Mouse (Mus musculus): ENCODE measurements around the gene Twistnb. TPM values are rescaled to one million over a fixed set of nuclear protein-coding genes. Genes with fewer than 3 reads are reported as not detected.

Twistnb gene
- polyA plus RNA-seq, 1 experiment from 2014 or later = 77.6 TPM

DNA sequence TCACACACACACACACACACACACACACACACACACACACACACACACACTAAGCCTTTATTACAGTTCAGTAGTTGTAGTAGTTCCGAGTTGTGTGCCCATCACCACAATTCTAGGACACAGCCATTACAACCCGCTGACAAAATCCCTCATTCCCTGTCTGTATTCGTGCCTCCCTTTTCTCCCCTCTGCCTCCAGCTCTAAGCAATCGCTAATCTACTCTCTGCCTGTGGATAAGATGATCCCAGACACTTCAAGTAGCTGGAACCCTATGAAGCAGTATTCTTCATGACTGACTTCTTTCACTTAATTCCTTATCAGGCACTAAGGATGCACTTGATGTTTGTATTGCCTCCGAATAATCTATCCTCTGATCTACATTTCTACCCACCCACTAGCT, 24.4 kb upstream of the Twistnb start:
- ATAC-seq (replicated peaks; ENCODE audit: low FRiP score, low read depth) = no peak
- H3K36me3 ChIP-seq (ENCODE audit: insufficient read depth, low read length) = no peaks in the 10 kb centered on the region
- H3K27me3 ChIP-seq (ENCODE audit: insufficient read depth, low read length) = no peaks in the 10 kb centered on the region
- H3K4me3 ChIP-seq (replicated peaks; ENCODE audit: low read depth, low read length) = no peak overlapping the region
- 67% methylated on average over 5 of the region's 5 CpGs for WGBS
- no peaks in the 10 kb centered on the region for H3K9me3 ChIP-seq (replicated peaks; ENCODE audit: low read length)
- H3K9ac ChIP-seq (ENCODE audit: low read depth, low read length) = no peak overlapping the region
- H3K4me1 ChIP-seq (replicated peaks; ENCODE audit: insufficient read depth, low read length) = no peaks in the 10 kb centered on the region
- TF ChIP-seq CTCF (IDR thresholded peaks at IDR 0.05; ENCODE audit: low read depth) = no peak
- DNase-seq (ENCODE audit: low spot score) = no peak
- no peak overlapping the region for H3K27ac ChIP-seq
- H3K4me2 ChIP-seq (ENCODE audit: low read length) = no peak overlapping the region

DNA sequence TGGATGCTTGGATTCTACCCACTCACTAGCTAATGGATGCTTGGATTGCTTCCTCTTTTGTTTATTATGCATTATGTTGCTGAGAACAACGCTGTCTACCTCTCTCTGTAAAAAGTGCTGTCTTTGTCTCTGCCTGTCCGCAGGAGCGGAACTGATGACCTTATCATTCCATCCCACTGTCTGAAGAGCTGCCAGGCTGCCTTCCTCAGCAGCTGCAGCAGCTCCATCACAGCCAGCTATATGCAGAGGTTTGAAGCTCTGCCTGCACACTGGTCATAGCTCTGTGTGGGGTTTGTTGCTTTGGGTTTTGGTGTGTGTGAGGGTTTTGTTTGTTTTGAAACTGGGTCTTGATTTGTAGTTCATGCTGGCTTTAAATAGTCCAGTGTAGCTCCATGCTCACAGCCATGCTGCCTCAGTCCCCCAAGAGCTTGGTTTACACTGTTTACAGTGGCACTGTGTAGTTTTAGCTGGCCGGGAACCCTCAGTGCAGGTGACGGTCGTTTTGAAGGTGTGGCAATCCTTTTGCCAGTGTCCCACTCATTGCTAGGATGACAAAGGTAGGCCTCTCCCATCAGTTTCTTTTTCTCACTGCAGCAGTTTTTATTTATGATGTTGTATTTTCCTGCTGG, 23.9 kb upstream of the Twistnb start:
- Histone ChIP-seq H3K9me3 (replicated peaks; ENCODE audit: low read length) (no peaks in the 10 kb centered on the region), H3K27ac (no peak overlapping the region), H3K36me3 (ENCODE audit: insufficient read depth, low read length) (no peaks in the 10 kb centered on the region), H3K4me1 (replicated peaks; ENCODE audit: insufficient read depth, low read length) (no peaks in the 10 kb centered on the region), H3K9ac (ENCODE audit: low read depth, low read length) (no peak overlapping the region), H3K4me2 (ENCODE audit: low read length) (no peak overlapping the region), H3K4me3 (replicated peaks; ENCODE audit: low read depth, low read length) (no peak overlapping the region), H3K27me3 (ENCODE audit: insufficient read depth, low read length) (no peaks in the 10 kb centered on the region)
- ATAC-seq (replicated peaks; ENCODE audit: low FRiP score, low read depth) (no peak), DNase-seq (ENCODE audit: low spot score) (no peak)
- no peak for TF ChIP-seq CTCF (IDR thresholded peaks at IDR 0.05; ENCODE audit: low read depth)
- 44% methylated on average over 6 of the region's 6 CpGs for WGBS

DNA sequence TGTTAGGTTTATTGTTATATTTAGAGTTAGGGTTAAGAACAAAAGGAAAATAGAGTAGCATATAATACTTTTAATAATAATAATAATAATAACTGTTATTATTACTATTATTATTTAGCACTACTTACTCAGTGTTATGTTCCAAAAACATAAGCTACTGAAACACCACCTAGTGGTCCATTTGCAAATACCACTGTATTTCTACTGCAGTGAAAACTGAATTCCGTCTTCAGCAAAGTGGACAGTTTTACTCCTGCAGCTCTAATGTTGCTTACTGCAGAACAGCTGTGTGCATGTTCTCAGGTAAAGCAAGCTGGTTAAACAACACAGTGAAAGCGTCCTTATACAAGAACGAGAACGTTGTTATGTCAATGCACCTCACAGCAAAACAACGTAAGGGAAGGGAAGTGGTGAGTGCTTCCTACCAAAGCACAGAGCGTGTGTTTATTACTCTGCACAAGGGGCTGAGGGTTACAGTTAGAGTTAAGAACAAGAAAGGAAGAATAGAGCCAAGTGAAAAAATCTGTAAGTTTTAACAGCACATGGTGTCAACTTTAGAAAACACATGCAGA, 17.8 kb upstream of the Twistnb start:
- 49% methylated on average over 6 of the region's 6 CpGs for WGBS
- DNase-seq (ENCODE audit: low spot score) = peak; percentile 27

DNA sequence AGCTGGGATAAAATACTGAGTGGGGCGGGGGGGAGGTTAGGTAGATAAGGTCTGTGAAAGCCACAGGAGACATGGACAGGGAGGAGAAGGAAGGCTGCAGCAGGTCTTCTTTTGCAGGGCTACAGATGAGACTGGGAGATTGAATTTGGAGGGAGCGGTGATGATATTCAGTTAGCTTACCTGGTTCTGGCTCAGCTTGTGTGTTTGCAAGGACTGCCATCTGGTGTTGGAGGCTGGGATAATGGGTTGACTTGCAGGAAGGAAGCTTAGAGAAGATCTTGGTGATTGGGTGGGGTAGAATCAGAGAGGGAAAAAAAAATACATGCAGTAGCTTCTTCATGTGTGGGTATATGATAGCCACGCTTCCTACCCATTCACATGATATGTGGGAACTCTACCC, 5.1 kb upstream of the Twistnb start:
- Histone ChIP-seq H3K4me2 (ENCODE audit: low read length) (no peak overlapping the region), H3K9ac (ENCODE audit: low read depth, low read length) (no peak overlapping the region), H3K27me3 (ENCODE audit: insufficient read depth, low read length) (no peaks in the 10 kb centered on the region), H3K27ac (no peak overlapping the region), H3K4me1 (replicated peaks; ENCODE audit: insufficient read depth, low read length) (no peaks in the 10 kb centered on the region), H3K9me3 (replicated peaks; ENCODE audit: low read length) (no peaks in the 10 kb centered on the region), H3K4me3 (replicated peaks; ENCODE audit: low read depth, low read length) (no peak overlapping the region), H3K36me3 (ENCODE audit: insufficient read depth, low read length) (no peaks in the 10 kb centered on the region)
- ATAC-seq (replicated peaks; ENCODE audit: low FRiP score, low read depth) (no peak), DNase-seq (ENCODE audit: low spot score) (peak; percentile 68)
- WGBS = 30% methylated on average over 3 of the region's 3 CpGs
- peak; percentile 80 for TF ChIP-seq CTCF (IDR thresholded peaks at IDR 0.05; ENCODE audit: low read depth)

More for the DNA sequence above, 17.8 kb upstream of the Twistnb start:
- H3K36me3 ChIP-seq (ENCODE audit: insufficient read depth, low read length) = no peaks in the 10 kb centered on the region
- ATAC-seq (replicated peaks; ENCODE audit: low FRiP score, low read depth) = no peak
- H3K9ac ChIP-seq (ENCODE audit: low read depth, low read length) = no peak overlapping the region
- no peaks in the 10 kb centered on the region for H3K27me3 ChIP-seq (ENCODE audit: insufficient read depth, low read length)
- H3K27ac ChIP-seq = no peak overlapping the region
- no peaks in the 10 kb centered on the region for H3K9me3 ChIP-seq (replicated peaks; ENCODE audit: low read length)
- peak; percentile 53; the same call in 1 of the 2 replicates for TF ChIP-seq CTCF (IDR thresholded peaks at IDR 0.05; ENCODE audit: low read depth)
- H3K4me3 ChIP-seq (replicated peaks; ENCODE audit: low read depth, low read length) = no peak overlapping the region
- no peaks in the 10 kb centered on the region for H3K4me1 ChIP-seq (replicated peaks; ENCODE audit: insufficient read depth, low read length)
- no peak overlapping the region for H3K4me2 ChIP-seq (ENCODE audit: low read length)

DNA sequence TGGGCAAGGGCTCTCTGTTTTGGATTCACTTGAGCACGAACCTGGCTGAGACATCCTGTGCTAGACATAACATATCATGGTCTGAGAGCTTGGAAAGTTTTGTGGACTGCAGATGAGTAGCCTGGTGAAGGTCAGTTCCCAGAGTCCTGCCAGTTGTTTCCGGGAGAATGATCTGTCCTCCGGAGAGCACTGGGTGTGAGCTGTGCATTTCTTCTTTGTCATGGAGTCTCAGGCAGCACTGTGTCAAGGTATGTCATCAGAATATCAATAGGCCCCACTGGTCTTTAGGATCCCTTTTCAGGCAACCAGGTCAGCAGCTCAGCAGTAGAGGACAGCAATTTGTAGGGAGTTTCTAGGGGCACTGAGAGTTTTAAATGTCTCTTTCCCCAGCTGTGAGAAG, 2.1 kb upstream of the Twistnb start:
- Histone ChIP-seq H3K27me3 (ENCODE audit: insufficient read depth, low read length) (no peaks in the 10 kb centered on the region), H3K36me3 (ENCODE audit: insufficient read depth, low read length) (no peaks in the 10 kb centered on the region), H3K9ac (ENCODE audit: low read depth, low read length) (no peak overlapping the region), H3K9me3 (replicated peaks; ENCODE audit: low read length) (no peaks in the 10 kb centered on the region), H3K27ac (no peak overlapping the region), H3K4me3 (replicated peaks; ENCODE audit: low read depth, low read length) (no peak overlapping the region), H3K4me2 (ENCODE audit: low read length) (no peak overlapping the region), H3K4me1 (replicated peaks; ENCODE audit: insufficient read depth, low read length) (peaks cover 5% of the 10 kb centered on the region; the same call in 1 of the 2 replicates)
- DNase-seq (ENCODE audit: low spot score) (no peak), ATAC-seq (replicated peaks; ENCODE audit: low FRiP score, low read depth) (no peak)
- 25% methylated on average over 3 of the region's 3 CpGs for WGBS
- TF ChIP-seq CTCF (IDR thresholded peaks at IDR 0.05; ENCODE audit: low read depth) = no peak

DNA sequence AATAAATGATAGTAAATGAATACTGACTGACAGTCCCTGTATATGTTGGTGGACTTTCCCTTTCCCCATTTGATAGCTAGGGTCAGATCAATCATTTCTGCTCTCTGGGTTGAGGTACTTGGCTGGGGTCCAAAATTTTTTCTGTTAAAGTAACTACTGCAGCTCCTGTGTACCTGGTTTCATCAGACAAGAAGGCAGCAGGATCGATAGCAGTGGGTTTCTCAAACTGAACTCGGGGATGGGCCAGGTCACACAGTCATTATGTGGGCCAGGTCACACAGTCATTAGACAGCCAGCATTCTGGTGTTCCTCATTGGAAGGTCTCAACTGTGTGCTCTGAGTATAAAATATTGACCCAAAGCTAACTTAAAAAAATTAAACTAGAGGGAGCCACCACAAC, 1.7 kb upstream of the Twistnb start:
- peaks cover 5% of the 10 kb centered on the region; the same call in 1 of the 2 replicates for H3K4me1 ChIP-seq (replicated peaks; ENCODE audit: insufficient read depth, low read length)
- H3K4me2 ChIP-seq (ENCODE audit: low read length) = no peak overlapping the region
- 78% methylated on average over 2 of the region's 2 CpGs for WGBS
- no peak for TF ChIP-seq CTCF (IDR thresholded peaks at IDR 0.05; ENCODE audit: low read depth)
- H3K4me3 ChIP-seq (replicated peaks; ENCODE audit: low read depth, low read length) = no peak overlapping the region
- H3K9ac ChIP-seq (ENCODE audit: low read depth, low read length) = no peak overlapping the region
- no peaks in the 10 kb centered on the region for H3K36me3 ChIP-seq (ENCODE audit: insufficient read depth, low read length)
- ATAC-seq (replicated peaks; ENCODE audit: low FRiP score, low read depth) = no peak
- no peak for DNase-seq (ENCODE audit: low spot score)
- H3K27ac ChIP-seq = no peak overlapping the region
- no peaks in the 10 kb centered on the region for H3K9me3 ChIP-seq (replicated peaks; ENCODE audit: low read length)
- H3K27me3 ChIP-seq (ENCODE audit: insufficient read depth, low read length) = no peaks in the 10 kb centered on the region

Measured in kidney, postnatal 0 days (tissue).